Mouse (Mus musculus): ENCODE results near the gene Minos1. TPM values are rescaled to one million over a fixed set of nuclear protein-coding genes. Genes with fewer than 3 reads are reported as not detected.
A peak's percentile ranks its signal among the peaks of the same experiment; 100 is the strongest.

Minos1 gene
- total RNA-seq, 4 experiments from 2014 or later, result 182 to 221 (median 192) TPM

DNA sequence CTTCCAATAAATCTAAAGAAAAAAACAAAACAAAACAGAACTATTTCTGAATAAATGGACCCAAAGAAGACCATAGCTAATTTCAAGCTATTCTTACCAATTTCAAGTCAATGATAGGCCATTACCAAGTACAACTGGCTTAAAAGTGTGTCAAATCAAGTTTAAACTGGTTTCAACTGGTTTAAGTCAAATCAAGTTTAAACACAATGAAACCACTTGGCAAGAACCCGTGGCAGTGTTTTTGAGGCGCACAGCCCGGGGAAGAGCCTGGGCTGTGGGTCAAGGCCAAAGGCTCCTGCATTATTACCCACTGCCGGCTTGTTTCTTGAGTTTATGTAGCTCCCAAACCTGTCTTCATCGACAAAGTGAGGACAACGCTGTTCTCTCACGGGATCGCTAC, 30.6 kb downstream of the Minos1 start:
- no peak for DNase-seq (ENCODE audit: low spot score in 2 of 2)

DNA sequence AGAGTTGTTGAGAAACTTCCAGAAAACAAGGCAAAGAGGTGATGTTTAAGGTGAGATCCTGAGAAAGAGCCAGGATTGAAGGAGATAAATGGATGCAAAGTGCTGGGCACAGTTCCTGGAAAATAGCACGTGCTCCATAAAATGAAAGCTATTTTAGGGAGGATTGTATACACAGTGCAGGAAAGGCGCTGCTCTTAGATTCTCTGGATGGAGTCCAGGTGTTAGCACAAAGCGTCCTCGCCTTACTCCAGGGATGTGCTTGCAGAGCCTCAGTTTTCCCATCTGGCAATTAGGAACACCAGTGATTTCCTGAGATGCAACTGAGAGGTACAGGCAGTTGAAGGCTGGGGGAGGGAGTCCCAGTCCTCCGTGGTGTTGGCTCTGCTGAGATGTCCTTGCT, 34.7 kb downstream of the Minos1 start:
- no peak for DNase-seq (ENCODE audit: low spot score in 2 of 2)

DNA sequence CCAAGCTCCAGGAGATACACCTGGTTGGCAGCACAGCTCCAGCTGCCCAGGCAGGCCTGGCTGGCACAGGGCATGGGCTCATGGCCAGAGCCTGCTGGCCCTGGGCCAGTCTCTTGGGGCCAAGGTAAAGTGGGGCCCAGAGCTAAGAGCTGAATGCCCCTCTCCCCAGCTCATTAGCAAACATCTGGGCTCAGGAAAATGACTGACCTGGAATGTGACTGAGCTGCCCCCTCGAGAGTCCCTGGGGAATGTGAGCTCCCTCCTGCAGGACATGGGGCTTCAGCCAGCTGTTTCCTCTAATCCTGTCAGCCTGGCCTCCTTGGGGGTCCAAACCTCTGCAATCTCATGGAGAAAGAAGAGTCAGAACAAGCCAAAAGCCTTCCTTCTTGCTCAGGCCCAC, 35.5 kb downstream of the Minos1 start:
- no peak for DNase-seq (ENCODE audit: low spot score in 2 of 2)

DNA sequence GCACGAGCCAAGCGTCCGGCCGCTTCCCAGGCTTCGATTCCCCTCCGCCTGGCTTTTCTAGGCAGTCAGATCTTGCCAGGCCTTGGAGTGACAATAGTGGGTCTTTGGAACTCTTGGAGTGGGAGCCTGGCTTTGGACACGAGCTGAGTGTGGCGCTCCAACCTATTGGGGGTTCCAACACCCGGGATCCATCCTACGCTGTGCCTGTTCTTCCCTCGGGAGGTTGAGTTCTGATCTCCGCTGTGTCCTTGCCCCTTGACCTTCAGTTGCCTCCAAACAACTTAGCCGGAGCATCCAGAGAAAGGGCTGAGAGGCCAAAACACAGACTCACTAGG, 37.8 kb downstream of the Minos1 start:
- DNase-seq (ENCODE audit: low spot score in 2 of 2), result no peak

DNA sequence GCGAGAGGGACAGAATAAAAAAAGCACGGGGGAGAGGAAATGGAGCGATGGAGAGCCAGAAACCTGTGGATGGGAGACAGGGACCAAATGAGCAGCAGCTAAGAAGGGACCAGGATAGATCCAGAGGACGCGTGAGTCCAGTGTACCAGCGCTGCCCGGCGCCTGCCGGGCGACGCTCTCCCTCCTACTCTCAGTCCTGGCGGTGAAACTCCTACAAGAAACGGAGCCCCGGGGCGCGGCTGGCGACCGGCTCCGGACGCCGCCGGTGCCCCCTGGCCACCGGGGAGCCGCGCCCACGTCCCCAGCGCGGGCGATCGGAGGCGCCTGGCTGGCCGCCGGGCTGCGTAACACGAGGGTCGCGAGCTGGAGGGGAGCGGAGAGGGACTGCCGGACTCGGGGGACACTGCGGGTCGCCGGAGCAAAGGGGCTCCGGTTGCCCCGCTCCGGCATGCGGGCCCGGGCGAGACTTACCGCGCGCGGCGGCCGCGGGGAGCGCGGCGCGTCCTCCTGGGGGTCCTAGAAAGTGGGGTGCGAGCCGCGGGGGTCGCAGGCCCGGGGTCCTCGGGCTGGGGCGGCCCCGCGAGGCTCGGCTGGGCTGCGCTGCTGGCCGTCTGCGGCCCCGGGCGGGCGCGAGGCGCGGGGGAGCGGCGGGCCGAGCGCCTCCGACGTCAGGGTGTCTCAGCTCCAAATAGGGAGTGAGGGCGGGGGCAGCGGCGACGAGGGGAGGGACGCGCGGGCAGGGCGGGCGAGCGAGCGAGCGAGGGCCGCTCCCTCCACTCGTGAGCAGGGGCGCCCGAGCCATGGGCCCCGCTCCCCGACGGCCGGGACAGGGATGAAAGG, 38.3 kb downstream of the Minos1 start, which contains the start of gene Nbl1:
Gene Nbl1 (minus strand): TSS at position 638 of the 840 bp plus-strand sequence.
- no peak for DNase-seq (ENCODE audit: low spot score in 2 of 2)

DNA sequence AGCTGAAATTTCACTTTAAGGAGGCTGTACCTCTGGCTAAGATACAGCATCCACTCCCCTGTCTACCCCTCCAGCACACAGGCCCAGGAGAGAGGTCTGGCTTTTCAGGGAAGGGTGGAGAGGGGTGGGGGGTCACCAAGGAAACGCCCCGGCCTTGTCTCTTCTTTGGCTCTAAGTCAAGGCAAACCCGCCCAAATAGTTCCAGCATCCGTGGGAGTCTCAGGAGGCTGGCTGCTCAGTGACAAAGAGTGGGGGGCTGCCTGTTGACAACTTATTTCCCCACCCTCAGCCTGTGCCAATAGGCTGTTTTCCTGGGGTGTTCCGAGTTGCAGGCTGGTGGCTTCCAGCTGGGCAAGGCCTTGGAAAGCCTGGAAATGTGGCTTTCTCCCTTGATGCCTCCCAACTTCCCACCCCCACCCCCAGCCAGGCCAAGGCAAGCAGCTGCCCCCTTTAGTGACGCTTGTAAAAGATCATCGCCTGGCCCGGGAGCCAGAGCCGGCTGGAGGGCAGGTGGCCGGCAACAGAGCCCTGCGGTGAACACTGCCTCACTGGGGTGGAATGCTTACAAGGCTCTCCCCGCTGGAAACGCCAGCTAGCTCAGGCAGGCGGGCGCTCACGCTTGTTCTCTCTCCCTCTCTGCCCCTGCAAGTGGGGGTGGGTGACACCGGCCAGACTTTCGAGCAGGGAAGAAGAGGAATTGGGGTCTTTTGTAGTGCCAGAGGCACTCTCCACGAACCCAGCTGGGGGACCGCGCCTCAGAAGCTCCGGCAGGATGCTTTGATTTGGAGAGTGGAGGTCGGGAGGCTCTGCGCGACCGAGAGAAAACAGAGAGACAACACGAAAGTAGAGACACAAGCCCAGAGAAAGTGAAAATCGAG, 39.2 kb downstream of the Minos1 start:
- DNase-seq (ENCODE audit: low spot score in 2 of 2), result no peak

DNA sequence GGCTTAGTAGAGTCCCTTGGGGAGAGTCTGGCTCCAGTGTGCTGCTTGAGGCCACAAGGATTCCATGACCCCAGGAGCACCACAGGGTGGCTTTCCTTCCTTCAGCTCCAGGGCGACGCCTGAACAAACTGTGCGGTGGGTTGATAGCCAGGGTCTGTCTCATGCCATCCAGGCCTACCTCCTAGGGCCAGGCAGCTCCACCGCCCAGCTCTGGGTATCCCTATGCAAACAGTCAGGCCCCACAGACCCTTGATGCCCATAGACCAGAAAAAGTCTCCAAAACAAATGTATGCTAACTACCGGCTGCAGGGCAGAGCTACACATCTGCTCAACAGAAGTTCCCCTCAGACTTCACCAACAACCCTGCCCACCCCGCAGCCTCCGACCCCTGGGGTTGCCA, 39.8 kb downstream of the Minos1 start:
- no peak for DNase-seq (ENCODE audit: low spot score in 2 of 2)

DNA sequence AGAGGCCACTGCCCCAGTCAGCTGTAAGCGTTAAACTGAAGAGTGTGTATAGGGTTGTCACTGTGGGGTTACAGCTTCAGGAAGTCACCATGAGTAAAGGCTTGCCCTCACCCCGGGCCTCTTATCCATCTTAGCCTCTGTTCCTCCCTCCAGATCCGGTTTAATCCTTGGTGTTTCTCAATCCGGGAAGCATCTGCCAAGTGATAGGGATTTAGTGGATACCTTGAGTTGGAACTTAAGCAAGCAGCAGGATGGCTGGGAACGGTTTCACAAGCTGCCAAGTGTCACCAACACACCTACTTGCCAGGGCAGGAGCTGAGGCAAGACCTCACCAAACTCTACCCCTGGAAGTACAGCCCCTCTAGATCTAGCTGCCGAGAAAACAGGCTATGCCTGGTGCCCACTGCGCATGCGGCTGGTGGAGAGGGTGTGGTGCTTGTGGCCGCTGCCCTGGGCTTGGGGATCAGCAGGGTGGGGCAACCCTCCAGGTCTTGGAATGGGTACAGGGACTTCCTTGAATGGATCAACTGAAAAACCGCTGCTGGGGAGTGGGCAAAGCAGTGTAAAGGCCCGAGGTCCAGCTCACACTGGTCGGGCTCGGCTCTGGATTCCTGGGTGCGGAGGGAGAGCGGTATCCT, 40.5 kb downstream of the Minos1 start:
- DNase-seq (ENCODE audit: low spot score in 2 of 2), result no peak

DNA sequence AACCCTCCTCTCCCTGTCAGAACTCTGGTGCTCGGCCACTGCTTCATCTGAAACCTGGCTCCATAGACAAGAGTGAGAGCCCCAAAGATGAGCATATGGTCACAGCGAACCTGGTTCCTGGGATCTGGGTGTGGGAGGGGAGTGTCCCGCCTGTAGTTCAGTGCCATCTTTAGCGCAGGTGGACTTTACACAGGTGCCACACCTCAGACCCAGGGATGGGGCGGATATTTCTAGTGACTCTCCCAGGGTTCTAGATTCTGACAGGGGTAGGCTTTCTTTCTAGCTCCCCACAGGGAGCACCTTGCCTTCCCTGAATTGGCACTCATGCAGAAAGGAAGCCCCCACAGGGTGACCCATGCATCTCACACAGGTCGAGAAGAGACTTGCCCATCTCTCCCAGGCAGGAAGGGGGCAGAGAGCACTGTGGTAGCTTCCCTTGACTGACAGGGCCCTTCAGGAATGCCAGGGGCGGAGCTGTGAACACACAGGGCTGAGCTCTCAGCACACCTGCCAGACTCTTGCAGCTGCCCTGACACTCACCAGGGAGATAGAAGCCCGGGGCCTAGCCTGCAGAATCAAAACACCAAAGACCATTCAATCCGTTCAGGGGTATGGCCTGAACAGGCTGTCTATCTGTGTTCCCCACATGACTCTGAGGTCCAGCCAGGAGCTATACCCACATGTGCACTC, 41.8 kb downstream of the Minos1 start:
- no peak for DNase-seq (ENCODE audit: low spot score in 2 of 2)

DNA sequence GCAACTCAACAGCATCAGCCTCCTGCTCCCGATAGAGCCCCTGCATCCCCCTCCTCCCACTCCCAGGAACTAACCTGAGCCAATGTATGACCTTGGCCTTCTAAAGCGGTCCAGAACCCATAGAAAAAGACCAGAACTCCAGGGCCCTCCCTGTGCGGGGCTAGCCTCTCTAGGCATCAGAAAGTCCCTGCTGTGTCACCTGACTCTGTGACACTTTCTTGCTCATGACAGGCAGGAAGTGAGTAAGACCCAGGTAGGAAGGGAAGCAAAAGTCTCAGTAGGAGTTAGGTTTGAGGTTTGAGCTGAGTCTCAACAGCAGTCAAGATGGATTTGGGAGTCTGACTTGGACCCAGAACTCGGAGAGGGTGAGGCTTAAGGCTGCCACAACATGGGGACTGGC, 43.9 kb downstream of the Minos1 start:
- DNase-seq (ENCODE audit: low spot score in 2 of 2), result no peak

DNA sequence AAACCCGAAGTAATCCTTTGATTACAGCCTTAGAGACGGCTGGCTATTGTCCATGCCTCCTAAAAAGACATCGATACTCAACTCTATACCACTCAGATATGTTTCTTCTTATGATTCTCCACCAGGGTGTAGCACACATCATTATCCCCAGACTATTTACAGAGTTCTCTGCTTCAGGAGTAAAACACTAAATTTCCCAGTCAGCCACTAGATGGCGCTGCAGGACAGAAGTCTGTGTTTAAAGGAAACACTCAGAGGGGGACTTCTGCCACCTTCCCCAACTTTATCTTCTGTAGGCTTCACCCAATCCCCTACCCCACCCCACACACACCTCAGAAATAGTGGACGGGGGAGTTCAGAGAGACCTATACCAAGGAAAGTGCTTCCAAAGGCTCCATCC, 44.9 kb downstream of the Minos1 start:
- peak in 1 of 2 experiments; percentile 64 for DNase-seq (ENCODE audit: low spot score in 2 of 2)

DNA sequence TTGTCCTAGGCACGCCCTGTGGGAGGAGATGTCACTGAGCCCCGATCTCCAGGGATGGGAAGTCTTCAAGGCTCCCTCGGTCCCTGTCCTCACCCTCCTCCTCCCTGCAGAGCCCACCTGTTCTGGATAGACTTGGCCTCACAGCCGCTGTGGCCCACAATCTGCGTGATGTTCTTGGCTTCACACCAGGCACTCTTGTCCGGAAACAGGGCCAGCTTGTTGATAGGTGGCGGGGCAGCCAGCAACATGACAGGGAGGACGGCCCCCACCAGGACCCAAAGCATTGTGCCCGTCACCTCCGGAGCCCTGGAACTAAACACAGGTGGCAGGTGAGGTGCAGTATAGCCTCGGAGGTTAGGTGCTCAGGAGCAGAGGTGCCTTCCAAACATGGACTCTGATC, 45.6 kb downstream of the Minos1 start:
- DNase-seq (ENCODE audit: low spot score in 2 of 2), result no peak

DNA sequence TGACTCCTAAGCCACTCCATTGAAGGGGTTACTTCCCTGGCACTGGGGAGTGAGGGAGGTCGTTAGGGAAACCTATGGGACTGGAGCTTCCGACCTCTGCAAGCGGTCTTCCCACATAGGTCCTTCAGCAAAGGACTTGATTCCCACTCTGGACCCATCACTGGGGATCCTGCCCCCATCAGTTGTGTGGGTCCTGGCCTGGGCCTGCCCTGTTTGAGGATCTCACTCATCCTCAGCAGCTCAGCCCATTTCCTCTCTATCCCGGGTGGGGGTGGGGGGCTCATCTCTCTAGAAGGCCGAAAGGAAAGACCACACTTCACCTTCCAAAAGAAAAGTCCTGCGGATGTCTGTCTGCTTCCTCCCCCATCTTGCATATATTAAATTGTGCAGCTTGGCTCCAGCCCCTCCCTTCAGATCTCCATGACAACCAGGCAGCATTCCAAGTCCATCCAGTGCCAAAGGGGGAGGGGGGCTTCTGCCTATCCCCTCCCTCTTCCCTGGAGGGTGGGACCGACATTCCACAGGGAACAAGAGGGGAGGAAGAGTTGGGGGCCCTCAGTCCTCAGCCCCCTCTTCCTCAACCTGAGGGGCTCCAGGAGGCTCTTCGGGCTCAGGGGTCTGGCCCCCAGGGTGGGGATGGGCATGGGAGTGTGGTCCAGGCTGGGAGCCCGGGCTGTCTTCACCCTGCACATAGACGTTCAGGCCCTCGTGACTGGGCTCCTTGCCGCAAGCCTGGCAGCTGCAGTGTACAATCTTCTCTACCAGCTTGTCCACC, 47.9 kb downstream of the Minos1 start:
- no peak for DNase-seq (ENCODE audit: low spot score in 2 of 2)

DNA sequence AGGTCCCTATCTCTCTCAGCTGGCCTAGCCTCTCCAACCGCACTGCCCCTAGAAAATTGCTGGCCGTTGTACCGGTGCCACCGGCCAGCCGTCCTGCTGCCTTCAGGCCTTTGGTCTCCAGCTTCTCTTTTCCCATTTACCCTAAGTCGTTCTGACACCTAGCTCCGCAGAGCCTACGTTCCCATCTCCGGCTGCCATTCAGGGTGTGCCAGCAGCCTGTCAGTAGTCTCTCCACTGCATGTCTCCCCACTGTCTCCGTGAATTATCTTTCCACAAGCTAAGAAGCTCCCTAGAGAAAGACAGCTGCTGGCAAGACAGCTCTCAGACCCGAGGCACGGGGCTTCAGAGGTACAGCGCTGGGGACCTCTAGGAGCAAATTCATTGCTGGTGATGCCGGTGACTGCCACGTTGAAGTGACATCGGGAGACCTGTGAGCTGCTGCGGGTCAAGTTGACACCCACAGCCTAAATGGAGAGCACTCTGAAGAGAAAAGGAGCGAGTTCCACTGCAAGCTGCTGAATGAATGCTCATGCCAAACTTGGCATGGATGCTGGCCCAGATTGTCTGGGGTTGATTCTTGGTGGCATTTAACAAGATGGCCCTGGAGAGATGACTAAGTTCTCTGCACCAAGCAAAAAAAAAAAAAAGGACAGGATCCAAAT, 49.5 kb downstream of the Minos1 start:
- no peak for DNase-seq (ENCODE audit: low spot score in 2 of 2)

DNA sequence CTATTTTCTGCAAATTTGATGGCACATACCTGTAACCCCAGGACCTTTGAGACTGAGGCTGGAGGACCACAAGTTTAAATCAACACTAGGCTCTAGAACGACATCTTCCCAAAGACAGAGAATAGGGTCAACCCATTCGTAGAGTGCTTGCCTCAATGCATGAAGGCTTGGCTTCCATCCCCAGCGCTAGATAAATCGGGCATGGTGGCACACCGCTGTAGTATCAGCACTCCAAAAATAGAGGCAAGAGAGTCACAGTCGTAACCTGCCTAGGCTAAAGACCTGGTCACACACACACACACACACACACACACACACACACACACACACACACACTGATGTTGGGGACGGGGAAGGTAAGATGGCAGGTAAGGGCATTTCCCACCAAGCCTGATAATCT, 50.7 kb downstream of the Minos1 start:
- DNase-seq (ENCODE audit: low spot score in 2 of 2), result no peak

DNA sequence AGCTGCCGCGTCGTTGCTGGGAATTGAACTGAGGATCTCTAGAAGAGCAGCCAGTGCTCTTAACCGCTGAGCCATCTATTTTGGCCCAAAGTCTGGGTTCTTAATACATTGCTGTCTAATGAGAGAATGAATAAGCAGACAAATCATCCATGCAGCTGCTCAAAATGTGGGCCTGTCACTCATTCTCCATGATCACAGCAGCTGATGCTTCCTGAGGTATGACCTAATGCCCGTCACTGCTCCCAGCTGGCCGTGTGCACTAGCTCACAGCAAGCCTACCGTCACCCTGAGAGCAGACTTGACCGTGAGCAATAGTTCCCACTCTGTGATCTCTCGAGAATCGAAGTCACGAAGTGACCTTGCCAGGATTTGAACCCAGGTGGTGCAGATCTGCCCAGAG, 51.5 kb downstream of the Minos1 start:
- no peak for DNase-seq (ENCODE audit: low spot score in 2 of 2)

DNA sequence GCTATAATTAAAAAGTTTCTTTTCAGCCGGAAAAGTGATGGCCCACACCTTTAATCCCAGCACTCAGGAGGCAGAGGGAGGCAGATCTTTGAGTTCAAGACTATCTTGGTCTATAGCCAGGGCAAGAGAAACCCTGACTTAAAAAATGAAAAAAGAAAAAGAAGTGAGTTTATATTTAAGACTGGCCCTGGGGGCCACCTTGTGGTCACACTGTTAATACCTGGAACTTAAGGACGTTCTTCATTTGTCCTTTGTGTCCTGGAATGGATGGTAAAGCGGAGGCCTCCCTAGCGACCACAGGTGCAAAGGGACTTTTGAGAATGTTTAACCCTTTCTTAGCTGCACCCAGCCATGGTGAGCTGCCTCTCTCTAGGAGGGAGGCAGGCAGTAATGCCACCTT, 52.2 kb downstream of the Minos1 start:
- no peak for DNase-seq (ENCODE audit: low spot score in 2 of 2)

DNA sequence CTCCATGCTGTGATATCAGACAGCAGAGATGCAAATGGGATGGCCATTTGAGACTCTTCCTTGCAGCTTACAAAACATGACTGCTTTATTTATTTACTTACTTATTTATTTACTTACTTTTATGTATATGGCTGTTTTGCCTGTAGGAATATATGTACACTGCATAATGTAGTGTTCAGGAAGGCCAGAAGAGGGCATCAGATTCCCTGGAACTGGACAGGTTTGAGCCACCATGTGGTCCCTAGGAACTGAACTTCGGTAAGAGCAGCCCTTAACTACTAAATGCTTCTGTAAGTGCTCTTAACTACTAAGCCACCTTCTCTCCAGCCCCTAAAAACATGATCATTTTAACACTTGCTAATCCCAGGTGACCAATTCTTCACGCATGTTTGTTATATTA, 52.6 kb downstream of the Minos1 start:
- no peak for DNase-seq (ENCODE audit: low spot score in 2 of 2)

DNA sequence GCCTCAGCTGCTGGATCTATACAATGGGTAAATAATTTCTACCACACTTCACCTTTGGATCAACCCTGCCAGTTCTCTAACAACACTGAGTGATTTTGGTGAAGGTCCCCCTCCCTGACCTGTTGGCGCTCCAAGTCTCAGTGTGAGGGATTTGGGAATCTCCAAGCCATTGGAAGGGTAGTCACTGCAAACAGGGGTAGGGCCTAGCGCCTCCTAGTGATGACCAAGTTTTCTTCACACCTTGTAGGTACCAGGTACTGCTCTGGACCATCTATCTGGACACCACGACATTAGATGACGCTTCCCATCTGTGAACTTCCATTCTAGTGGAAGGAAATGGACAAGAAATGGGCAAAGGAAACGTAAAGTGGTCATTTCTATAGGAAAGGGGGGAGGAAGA, 55.0 kb downstream of the Minos1 start:
- DNase-seq (ENCODE audit: low spot score in 2 of 2), result no peak

DNA sequence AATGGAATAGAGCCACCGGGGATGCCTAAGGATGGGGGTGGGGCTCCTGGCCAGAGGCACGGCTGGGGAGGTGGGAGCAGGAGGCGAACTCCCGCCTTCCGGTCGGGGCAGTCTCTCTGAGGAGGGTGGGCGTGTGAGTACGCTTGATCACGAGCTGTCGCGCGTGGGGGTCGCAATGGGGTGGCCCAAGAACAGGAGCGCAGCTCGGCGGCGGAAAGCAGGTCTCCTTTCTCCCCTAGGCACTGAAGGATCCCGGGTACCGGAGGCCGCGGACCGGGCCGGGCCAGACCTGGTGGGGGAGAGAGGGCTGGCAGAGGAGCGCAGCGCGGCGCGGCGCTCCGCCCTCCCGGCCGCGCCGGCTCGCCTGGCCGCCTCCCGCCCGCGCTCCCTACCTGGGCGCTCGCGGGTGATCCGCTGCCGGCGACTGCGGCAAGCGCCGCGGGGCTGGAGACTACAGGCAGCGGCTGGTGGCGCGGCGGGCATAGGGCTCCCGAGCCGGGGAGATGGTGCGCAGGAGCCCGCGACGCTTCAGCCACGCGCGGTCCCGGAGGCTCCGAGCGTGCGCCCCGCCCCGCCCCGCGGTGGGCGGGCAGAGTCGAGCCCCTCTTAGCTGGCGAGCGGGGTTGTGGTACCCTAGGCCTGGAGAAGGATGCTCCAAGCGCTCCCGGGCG, 55.7 kb downstream of the Minos1 start, which contains the start of gene Htr6:
Gene Htr6 (minus strand): TSS at position 530 of the 671 bp plus-strand sequence.
- peak in 1 of 2 experiments; percentile 47 for DNase-seq (ENCODE audit: low spot score in 2 of 2)

Measured in left cerebral cortex, adult 8-10 months (tissue).